In the genomic region with DNA sequence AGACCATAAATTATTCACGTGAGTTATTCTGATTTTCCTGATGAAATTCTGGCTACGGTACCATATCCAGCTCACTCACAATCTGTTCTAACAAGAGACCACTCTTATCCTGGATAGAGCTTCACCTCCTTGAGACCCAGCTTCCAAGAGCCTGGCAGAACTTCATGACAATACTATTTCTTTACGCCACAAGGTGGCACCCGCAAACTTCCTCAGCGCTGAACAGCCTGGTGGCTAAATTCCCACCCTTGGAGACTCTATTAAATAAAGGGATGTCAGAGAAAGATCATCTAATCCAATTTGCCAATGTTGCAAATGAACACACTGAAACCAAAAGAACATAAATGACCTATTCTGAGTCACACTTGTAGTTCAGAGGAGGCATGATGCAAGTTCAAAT, we compare ENCODE assay signal across 9 mouse cellular contexts. TPM values are rescaled to one million over a fixed set of nuclear protein-coding genes. Genes with fewer than 3 reads are reported as not detected.
DNase-seq lines count a peak whose midpoint lies in the region; ATAC-seq and TF ChIP-seq lines count a peak whose summit lies in the region.
"Had no signal": no experiment of that assay in that cellular context is flagged by ENCODE, and none has a peak within 500 bp of the region (broad histone marks: within the 10 kb centered on the region; RNA-seq: fewer than 3 reads in every experiment).

No protein-coding gene starts in this region.

- no peaks in the 10 kb centered on the region for H3K4me1 ChIP-seq in forebrain, postnatal 0 days (ENCODE audit: insufficient read depth)
- no peaks in the 10 kb centered on the region for H3K4me1 ChIP-seq in lung, embryonic 14.5 days (ENCODE audit: insufficient read depth)
- H3K4me1 ChIP-seq: limb, embryonic 12.5 days had no signal

- no peaks in the 10 kb centered on the region for H3K27me3 ChIP-seq in forebrain, postnatal 0 days (ENCODE audit: insufficient read depth, low read length)
- H3K27me3 ChIP-seq in lung, embryonic 14.5 days (ENCODE audit: insufficient read depth, low read length): no peaks in the 10 kb centered on the region
- H3K27me3 ChIP-seq: limb, embryonic 12.5 days had no signal

- peak; percentile 87 for TF ChIP-seq CTCF in forebrain, postnatal 0 days (IDR thresholded peaks at IDR 0.05; ENCODE audit: low read depth)
- TF ChIP-seq CTCF in lung, embryonic 14.5 days (IDR thresholded peaks at IDR 0.05; ENCODE audit: low read depth): peak; percentile 80

- ATAC-seq in CD4-positive, CD25-positive, alpha-beta regulatory T cell, adult 4 months: no peak
- no peak; the same call in 1 of the 2 replicates for ATAC-seq in forebrain, postnatal 0 days
- ATAC-seq in lung, embryonic 14.5 days (ENCODE audit: insufficient read depth): no peak

- H3K4me3 ChIP-seq in forebrain, postnatal 0 days (ENCODE audit: low read depth, low read length): no peak overlapping the region
- no peak overlapping the region for H3K4me3 ChIP-seq in lung, embryonic 14.5 days (ENCODE audit: low read depth, low read length)
- H3K4me3 ChIP-seq: limb, embryonic 12.5 days had no signal

- H3K27ac ChIP-seq in forebrain, postnatal 0 days (ENCODE audit: low read depth, low read length): no peak overlapping the region
- no peak overlapping the region for H3K27ac ChIP-seq in lung, embryonic 14.5 days (ENCODE audit: low read depth)
- H3K27ac ChIP-seq: limb, embryonic 12.5 days had no signal

- no peak overlapping the region for H3K4me2 ChIP-seq in forebrain, postnatal 0 days (ENCODE audit: low read depth)
- no peak overlapping the region for H3K4me2 ChIP-seq in lung, embryonic 14.5 days
- H3K4me2 ChIP-seq: limb, embryonic 12.5 days had no signal

- no peak overlapping the region for H3K9ac ChIP-seq in forebrain, postnatal 0 days
- H3K9ac ChIP-seq in lung, embryonic 14.5 days: no peak overlapping the region
- H3K9ac ChIP-seq: limb, embryonic 12.5 days had no signal

- no peaks in the 10 kb centered on the region for H3K9me3 ChIP-seq in forebrain, postnatal 0 days (ENCODE audit: low read length)
- H3K9me3 ChIP-seq in lung, embryonic 14.5 days (ENCODE audit: low read depth, low read length): no peaks in the 10 kb centered on the region
- H3K9me3 ChIP-seq: limb, embryonic 12.5 days had no signal

- 14% methylated on average over 5 of the region's 5 CpGs for WGBS in forebrain, postnatal 0 days
- 13% methylated on average over 5 of the region's 5 CpGs for WGBS in lung, embryonic 14.5 days

- DNase-seq in CD4-positive, CD25-positive, alpha-beta regulatory T cell, adult 2 months (ENCODE audit: low read depth, low spot score): peak; percentile 66
- peak; percentile 36 for DNase-seq in A20 (ENCODE audit: low read depth, low spot score)
- peak; percentile 77 for DNase-seq in brain, adult 2 months (ENCODE audit: low read depth, low spot score)
- peak; percentile 84 for DNase-seq in forebrain, postnatal 0 days
- peak; percentile 61 to 82 for DNase-seq in kidney, postnatal 36 days
- peak; percentile 90 for DNase-seq in lung, embryonic 14.5 days
- peak; percentile 15 for DNase-seq in skeletal muscle tissue, adult 2 months (ENCODE audit: low read depth, low spot score)

- no peaks in the 10 kb centered on the region for H3K36me3 ChIP-seq in forebrain, postnatal 0 days (ENCODE audit: insufficient read depth)
- H3K36me3 ChIP-seq in lung, embryonic 14.5 days (ENCODE audit: insufficient read depth): no peaks in the 10 kb centered on the region
- H3K36me3 ChIP-seq: limb, embryonic 12.5 days had no signal

RNA-seq across cellular contexts. Expression of a gene that starts 22.8 kb away (rescaled TPM):
- under 1 TPM; 0.43 to 0.61 TPM for polyA plus RNA-seq in CD4-positive, CD25-positive, alpha-beta regulatory T cell, adult 4 months (2017; shearing (Covaris generic))
- 29.6 and 32.9 TPM in 2 replicates for total RNA-seq in forebrain, postnatal 0 days (2014; rRNA removed)
- 6.8 and 10.7 TPM in 2 replicates for polyA plus RNA-seq in forebrain, postnatal 0 days (2015; fragmentation: Nextera tagmentation; extraction: Ambion mirVana)
- polyA plus RNA-seq in lung, embryonic 14.5 days (2014; fragmentation: Nextera tagmentation; extraction: Ambion mirVana): 47.1 and 49.7 TPM in 2 replicates

Comparison
In these comparisons a context has a peak if more than half of its experiments do, and no peak if none do; other contexts are left out.
1. DNase-seq: peak in every context shown above with its lines; median percentile 90 in lung, embryonic 14.5 days; 84 in forebrain, postnatal 0 days; 77 in brain, adult 2 months; 72 in kidney, postnatal 36 days; 66 in CD4-positive, CD25-positive, alpha-beta regulatory T cell, adult 2 months; 36 in A20; 15 in skeletal muscle tissue, adult 2 months.